Mouse (Mus musculus) ovary, adult 2 months (tissue): ENCODE results near the gene Serf2. TPM values are rescaled to one million over a fixed set of nuclear protein-coding genes. Genes with fewer than 3 reads are reported as not detected.

Experiments
- polyA plus RNA-seq: library from polyadenylated mRNA; depleted of rRNA; stranded (reverse); fragments of >200 nt; gene quantifications from 2 replicates; pipeline ENCODE4 v1.2.3, GENCODE M21; 2012; rRNA removed

The Serf2 gene
- 278 and 415 TPM in 2 replicates for polyA plus RNA-seq

DNA sequence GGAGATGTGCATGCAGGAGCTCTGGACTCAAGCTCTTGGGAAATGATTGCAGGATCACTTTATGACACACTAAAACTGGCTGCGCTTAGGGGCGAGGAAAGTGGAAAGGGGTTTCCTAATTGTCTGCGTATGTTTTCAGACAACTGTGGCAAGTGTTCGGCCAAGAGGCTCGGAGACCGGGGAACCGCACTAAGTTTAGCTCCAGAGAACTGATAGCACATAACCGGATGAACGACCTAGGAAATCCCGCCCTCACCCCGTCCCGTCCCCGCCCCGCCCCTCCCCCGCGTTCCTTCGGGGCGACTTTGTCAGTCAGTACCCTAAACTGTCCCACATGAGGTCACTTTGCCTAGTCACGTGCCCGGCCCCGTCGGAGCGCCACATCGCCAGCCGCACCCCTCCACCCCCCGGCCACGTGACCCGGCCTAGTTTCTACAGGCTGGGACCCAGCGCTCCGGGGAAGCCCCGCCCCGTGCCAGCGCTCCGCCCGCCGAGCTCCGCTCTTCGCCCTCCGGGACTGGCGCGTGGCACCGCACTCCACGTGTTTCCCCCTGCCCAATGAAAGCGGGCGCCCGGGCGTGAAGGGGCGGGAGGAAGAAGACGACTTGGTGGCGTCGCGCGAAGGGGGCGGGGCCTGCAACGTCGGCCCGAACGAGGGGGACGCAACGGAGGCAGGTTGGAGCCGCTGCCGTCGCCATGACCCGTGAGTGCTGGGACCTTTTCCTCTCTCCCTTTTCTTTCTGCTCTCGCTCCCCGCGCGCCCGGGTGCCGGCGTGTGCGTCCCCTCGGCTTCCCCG is at the start of gene Serf2:
TSS of gene Serf2 (plus strand) at position 457 of the 797 bp plus-strand sequence.

DNA sequence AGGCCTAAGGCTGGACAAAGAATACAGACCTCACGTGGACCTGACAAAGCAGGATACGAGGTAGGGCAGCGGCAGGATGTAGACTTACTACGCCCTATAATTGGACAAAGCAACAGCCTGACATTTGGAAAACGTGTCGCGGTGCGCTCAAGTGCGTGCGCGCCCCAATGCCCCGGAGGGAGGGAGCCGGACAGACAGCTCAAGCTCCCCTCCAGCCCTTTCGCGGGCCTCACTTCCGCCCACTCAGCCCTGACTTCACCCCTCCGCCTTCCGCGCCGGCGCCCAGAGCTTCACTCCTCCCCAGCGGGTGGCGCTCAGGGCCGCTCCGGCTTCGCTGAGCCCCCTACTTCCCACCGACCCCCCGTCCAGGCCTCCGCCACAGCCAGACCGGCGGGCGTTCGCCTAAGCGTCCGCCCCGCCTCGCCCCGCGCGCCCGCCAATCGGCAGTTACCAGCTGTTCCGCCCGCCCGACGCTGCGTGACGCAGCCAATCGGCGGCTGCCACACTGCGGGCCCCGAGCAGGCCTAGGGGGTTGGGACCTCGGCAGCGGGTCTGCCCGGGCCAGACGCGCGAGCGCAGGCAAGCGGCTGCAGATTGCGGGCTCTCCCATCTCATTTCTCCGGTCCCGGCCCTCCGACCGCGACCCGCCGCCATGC is 35.5 kb upstream of the Serf2 start, which contains the start of the genes Pdia3 and Catsper2:
TSS of gene Pdia3 (plus strand) at position 389 of the 656 bp plus-strand sequence.
TSS of gene Catsper2 (minus strand) at position 406 of the 656 bp plus-strand sequence.

DNA sequence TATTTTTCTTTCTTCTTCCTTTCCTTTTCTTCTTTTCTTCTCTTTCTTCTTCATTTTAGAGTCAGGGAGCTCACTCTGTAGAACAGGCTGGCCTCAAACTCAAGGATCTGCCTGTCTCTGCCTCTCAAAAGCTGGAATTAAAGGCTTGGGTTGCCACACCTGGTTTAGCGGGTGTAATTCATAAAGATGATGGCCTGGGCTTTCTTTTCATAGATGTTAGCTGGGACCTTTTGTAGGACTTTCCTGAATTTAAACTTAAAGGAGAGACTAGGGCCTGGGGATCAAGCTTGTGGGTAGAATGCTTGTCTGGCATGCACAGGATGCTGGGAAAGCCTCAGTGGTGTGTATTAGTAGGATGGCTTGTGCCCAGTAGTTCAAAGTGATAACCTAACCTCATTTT is 4.8 kb upstream of the Serf2 start, which contains the start of gene Ell3:
TSS of gene Ell3 (minus strand) at position 101 of the 400 bp plus-strand sequence.

DNA sequence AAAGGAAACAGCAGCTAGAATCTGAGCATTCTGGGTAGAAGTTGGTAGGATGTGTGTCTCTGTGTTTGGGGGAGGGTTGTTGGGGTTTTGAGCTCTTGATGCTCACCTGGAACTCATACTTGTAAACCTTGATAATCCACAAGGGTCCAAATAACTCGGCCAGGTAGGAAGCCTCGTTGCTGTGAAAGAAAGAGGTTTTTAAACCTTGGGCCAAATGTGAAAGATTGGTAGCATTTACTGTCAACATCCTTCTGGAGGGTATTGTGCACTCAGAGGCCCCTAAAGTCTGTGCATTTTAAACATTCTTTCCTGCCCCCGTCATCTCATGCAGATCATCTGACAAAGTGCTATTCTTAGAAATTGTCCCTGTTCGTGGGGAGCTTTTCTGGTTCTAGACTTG is 4.0 kb downstream of the Serf2 start, which contains the start of gene Hypk:
TSS of gene Hypk (plus strand) at position 301 of the 400 bp plus-strand sequence.

DNA sequence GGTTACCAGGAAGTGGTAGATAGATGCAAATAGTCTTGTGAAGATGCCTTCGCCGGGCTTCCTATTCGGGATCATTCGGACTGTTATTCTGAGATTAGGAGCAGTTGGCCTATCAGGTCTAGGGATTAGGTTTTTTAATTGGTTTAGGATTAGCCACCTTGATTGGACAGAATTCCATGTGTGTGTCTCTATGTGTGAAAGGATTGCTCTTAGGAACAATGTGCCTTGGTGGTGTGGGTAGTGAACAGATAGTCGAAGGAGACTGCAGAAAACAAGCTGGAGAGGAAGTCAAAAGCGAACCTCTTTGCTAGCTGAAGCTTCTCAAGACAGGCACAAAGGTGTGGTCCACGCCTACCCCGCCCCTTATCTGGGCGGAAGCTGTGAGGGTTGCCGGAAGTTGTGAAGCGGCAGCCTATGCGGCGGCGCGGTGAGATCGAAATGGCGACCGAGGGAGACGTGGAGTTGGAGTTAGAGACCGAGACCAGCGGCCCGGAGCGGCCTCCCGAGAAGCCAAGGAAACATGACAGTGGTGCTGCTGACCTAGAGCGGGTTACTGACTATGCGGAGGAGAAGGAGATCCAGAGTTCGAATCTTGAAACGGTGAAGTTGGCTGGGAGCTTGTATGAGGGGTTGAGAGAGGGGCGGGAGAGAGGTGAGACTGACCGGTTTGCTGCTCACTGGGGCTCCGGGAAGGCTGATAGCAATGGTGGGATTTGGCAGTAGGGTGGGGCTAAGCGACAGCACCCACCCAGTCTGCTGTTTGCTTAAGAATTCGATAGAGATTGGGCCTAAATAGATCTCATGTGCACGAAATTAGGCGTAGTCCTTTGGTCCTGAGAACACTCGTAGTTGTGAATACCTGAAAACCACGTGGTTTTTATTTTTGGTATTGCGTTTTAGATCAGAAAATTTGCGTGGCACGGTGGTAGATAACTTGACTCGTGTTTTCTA is 8.0 kb downstream of the Serf2 start, which contains the start of gene Serinc4:
TSS of gene Serinc4 (minus strand) at position 90 of the 951 bp plus-strand sequence.

DNA sequence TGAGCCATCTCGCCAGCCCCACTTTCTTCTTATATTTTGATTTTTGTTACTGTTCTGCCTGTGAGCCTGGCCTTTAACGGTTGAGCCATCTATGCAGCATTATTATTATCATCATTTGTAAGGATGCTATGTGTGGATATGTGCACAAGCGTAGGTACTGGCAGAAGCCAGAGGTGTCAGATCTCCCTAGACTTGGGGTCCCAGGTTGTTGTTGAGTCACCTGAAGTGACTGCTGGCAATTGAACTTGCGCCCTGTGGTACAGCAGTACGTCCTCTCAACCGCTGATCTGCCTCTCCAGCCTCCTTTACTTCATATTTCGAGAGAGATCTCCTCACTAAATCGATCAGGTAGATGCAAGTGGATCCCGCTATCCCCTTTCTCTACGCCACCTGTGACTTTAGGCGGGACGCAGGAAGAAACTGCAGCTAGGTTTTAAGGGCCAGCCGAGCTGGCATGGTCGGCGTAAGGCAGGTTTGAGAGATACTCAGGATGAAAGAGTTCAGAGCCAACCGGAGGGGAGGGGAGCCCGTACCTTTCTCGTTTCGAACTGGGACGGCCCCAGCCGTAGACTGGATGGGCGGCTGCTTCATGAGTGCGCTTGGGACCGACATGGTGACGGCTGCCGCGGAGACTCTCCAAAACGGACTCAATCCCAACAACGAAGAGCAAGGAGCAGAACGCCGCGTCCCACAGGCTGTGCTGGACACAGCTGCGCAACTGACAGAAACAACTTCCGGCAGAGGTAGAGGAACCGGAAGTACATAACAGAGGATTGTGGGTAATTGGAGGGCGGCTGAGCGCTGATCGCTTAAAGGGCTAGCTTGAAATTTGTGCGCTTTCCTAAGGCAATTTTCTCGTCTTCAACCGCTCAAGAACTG is 24.5 kb downstream of the Serf2 start, which contains the start of gene Mfap1b:
TSS of gene Mfap1b (minus strand) at position 767 of the 879 bp plus-strand sequence.

DNA sequence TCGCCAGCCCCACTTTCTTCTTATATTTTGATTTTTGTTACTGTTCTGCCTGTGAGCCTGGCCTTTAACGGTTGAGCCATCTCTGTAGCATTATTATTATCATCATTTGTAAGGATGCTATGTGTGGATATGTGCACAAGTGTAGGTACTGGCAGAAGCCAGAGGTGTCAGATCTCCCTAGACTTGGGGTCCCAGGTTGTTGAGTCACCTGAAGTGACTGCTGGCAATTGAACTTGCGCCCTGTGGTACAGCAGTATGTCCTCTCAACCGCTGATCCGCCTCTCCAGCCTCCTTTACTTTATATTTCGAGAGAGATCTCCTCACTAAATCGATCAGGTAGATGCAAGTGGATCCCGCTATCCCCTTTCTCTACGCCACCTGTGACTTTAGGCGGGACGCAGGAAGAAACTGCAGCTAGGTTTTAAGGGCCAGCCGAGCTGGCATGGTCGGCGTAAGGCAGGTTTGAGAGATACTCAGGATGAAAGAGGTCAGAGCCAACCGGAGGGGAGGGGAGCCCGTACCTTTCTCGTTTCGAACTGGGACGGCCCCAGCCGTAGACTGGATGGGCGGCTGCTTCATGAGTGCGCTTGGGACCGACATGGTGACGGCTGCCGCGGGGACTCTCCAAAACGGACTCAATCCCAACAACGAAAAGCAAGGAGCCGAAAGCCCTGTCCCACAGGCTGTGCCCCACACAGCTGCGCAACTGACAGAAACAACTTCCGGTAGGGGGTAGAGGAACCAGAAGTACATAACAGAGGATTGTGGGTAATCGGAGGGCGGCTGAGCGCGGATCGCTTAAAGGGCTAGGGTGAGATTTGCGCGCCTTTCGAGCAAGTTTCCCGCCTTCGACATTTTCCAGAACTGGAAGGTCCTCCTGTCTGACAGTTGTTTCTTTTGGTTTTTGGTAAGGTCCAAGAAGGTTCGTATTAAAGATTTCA is 57.2 kb downstream of the Serf2 start, which contains the start of the genes Mfap1a and Wdr76:
TSS of gene Mfap1a (minus strand) at position 724 of the 941 bp plus-strand sequence.
TSS of gene Wdr76 (plus strand) at position 782 of the 941 bp plus-strand sequence.

Other genes starting within 250 kb of the Serf2 start
- gene Trp53bp1, start 177.8 kb upstream of the Serf2 start, polyA plus RNA-seq: 56.6 and 57.0 TPM in 2 replicates
- 10.2 and 12.5 TPM in 2 replicates for gene Map1a, start 159.6 kb upstream of the Serf2 start, polyA plus RNA-seq
- gene Ppip5k1, start 93.8 kb upstream of the Serf2 start, polyA plus RNA-seq: 25.1 and 26.8 TPM in 2 replicates
- gene Ckmt1, start 91.5 kb upstream of the Serf2 start, polyA plus RNA-seq: 16.1 and 24.9 TPM in 2 replicates
- 0.59 and 0.79 TPM in 2 replicates for gene Strc, start 62.0 kb upstream of the Serf2 start, polyA plus RNA-seq
- gene Pdia3, start 35.4 kb upstream of the Serf2 start, polyA plus RNA-seq: 2,081 and 3,481 TPM in 2 replicates
- gene Catsper2, start 35.4 kb upstream of the Serf2 start, polyA plus RNA-seq: 1.1 and 1.7 TPM in 2 replicates
- 0.97 and 1.2 TPM in 2 replicates for gene Ell3, start 4.9 kb upstream of the Serf2 start, polyA plus RNA-seq
- 6.4 and 7.2 TPM in 2 replicates for gene Hypk, start 4.1 kb downstream of the Serf2 start, polyA plus RNA-seq
- 0.63 and 0.77 TPM in 2 replicates for gene Serinc4, start 7.6 kb downstream of the Serf2 start, polyA plus RNA-seq
- 1.2 and 1.6 TPM in 2 replicates for gene Mfap1b, start 24.9 kb downstream of the Serf2 start, polyA plus RNA-seq
- 0.75 and 1.0 TPM in 2 replicates for gene Mfap1a, start 57.5 kb downstream of the Serf2 start, polyA plus RNA-seq
- 2.4 and 3.5 TPM in 2 replicates for gene Wdr76, start 57.5 kb downstream of the Serf2 start, polyA plus RNA-seq